Mouse (Mus musculus): ENCODE results near the gene Gas2l2. TPM values are rescaled to one million over a fixed set of nuclear protein-coding genes. Genes with fewer than 3 reads are reported as not detected.

Gene Gas2l2
- 0.25 and 0.28 TPM in 2 replicates for polyA plus RNA-seq (2012; rRNA removed)

DNA sequence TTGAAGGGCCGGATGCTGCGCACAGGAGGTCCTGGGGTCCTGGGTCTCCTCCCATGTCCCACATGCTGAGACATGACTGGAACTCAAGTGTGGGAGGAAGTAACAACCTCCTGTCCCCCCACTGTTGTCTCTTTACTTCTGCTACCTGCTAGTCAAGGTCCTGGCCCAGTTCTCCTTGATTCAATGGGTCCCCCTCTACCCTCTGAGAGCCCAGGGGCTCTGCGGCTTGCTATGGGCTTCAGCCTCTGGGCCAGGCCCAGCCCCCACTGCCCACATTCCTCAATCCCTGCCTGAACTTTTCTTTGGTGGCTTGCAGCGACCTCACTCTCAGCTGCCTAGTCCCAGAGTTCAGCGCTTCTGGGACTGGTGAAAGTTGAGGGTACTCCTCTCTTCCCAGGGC is at the start of gene Gas2l2:
Gene Gas2l2 (minus strand): TSS at position 101 of the 400 bp plus-strand sequence.

DNA sequence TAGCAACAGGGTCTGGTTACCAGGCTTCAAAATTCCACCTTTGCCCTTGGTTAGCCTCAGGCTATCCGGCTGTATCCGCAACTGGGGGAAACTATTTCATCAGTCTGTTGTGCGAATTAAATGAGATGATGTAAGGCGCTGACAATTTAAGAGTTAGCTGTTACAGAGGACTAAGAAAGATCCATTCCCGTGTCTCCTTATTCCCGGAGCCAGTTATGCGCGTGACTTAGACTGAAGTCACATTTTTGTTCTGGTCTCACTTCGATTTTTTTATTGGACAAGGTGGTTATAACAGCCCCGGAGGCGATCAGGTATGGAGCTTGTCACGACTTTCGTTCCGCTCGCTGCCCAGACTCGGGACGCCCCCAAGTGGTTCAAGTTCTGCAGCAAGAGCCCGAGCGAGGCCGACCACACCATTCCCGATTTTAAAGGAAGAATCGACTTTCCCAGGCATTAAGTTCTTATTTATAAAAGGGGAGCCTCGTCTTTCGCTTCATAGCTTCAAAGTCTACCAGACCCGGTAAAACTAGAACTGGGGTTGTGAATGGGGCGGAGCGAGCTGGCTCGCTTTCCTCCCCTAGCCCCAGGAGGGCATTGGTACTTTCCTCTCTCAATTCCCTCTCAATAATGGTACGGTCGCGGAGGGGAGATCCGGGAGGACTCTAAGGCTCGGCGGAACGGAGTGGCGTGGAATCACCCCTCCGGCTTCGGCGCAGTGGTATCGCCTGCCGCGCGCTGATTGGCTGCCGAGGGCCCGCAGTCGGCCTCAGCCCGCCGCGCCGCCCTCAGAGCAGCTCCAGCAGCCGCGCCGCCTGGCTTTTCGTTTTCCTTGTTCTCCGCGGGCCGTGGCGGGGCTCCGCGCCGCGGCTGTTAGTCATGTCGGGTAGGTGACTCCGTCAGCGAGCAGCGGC is 43.3 kb upstream of the Gas2l2 start, which contains the start of gene Taf15:
Gene Taf15 (plus strand): TSS at position 763 of the 911 bp plus-strand sequence.

DNA sequence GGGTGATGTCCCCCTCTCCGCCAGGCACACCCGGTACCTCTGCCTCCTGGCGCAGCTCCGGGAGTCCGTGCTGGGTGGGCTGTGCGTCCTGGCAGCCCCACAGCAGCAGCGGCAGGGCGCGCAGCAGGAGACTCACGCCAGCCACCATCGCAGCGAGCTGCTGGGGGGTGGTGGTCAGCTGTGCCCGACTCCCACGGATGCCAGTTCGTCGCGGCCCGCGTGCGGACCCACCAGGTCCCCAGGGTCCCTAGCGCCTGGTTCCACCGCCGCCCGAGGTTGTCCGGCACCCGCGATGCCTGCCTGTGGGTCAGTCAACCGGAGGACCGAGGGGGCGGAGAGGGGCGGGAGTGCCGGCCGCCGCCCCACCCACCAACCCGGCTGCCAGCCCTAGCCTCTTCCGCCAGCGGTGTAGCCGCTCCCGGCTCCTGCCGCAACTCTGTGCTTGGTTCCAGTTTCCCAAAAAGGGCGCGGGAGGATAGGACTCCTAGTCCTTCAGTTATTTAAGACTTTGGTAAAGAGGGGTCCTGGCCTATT is 33.5 kb upstream of the Gas2l2 start, which contains the start of gene Mmp28:
Gene Mmp28 (minus strand): TSS at position 361 of the 534 bp plus-strand sequence.

GRCm38 (mm10) chr11:83437377-83437776 is 8.1 kb upstream of the Gas2l2 start, which contains the start of gene 1700020L24Rik:
TSS of gene 1700020L24Rik (plus strand) at chr11:83437677.

GRCm38 (mm10) chr11:83409087-83409754 is 20.0 kb downstream of the Gas2l2 start, which contains the start of gene Rasl10b:
TSS of gene Rasl10b (plus strand) at chr11:83409137.

Other genes starting within 250 kb of the Gas2l2 start
- gene Slfn3, start 238.1 kb downstream of the Gas2l2 start, polyA plus RNA-seq (2012; rRNA removed) = 0.35 and 0.39 TPM in 2 replicates
- gene Slfn14, start 142.7 kb downstream of the Gas2l2 start, polyA plus RNA-seq (2012; rRNA removed) = 0.03 and 0.04 TPM in 2 replicates
- 117 and 129 TPM in 2 replicates for gene Ap2b1, start 130.4 kb downstream of the Gas2l2 start, polyA plus RNA-seq (2012; rRNA removed)
- gene Pex12, start 126.9 kb downstream of the Gas2l2 start, polyA plus RNA-seq (2012; rRNA removed) = 11.2 and 12.5 TPM in 2 replicates
- gene Rasl10b, start 20.3 kb downstream of the Gas2l2 start, polyA plus RNA-seq (2012; rRNA removed) = 84.3 and 91.7 TPM in 2 replicates
- gene 1700020L24Rik, start 8.2 kb upstream of the Gas2l2 start, polyA plus RNA-seq (2012; rRNA removed) = 0.45 and 0.64 TPM in 2 replicates
- 3.1 and 3.4 TPM in 2 replicates for gene Mmp28, start 33.6 kb upstream of the Gas2l2 start, polyA plus RNA-seq (2012; rRNA removed)
- 68.5 and 74.6 TPM in 2 replicates for gene Taf15, start 43.6 kb upstream of the Gas2l2 start, polyA plus RNA-seq (2012; rRNA removed)
- not detected in 2 replicates for gene Heatr9, start 92.7 kb upstream of the Gas2l2 start, polyA plus RNA-seq (2012; rRNA removed)
- not detected in 2 replicates for gene Ccl5, start 101.1 kb upstream of the Gas2l2 start, polyA plus RNA-seq (2012; rRNA removed)
- 1.7 and 1.8 TPM in 2 replicates for gene Ccl9, start 149.2 kb upstream of the Gas2l2 start, polyA plus RNA-seq (2012; rRNA removed)
- gene Ccl6, start 163.6 kb upstream of the Gas2l2 start, polyA plus RNA-seq (2012; rRNA removed) = 0.70 and 1.2 TPM in 2 replicates
- gene Rpl9-ps1, start 216.2 kb upstream of the Gas2l2 start, polyA plus RNA-seq (2012; rRNA removed) = not detected in 2 replicates
- gene Ccl3, start 219.9 kb upstream of the Gas2l2 start, polyA plus RNA-seq (2012; rRNA removed) = 1.5 and 1.7 TPM in 2 replicates
- 0.28 and 0.32 TPM in 2 replicates for gene Ccl4, start 233.1 kb upstream of the Gas2l2 start, polyA plus RNA-seq (2012; rRNA removed)

Data from central nervous system, embryonic 18 days (tissue).